Mouse (Mus musculus) retina, embryonic 14.5 days (tissue): Measurements from ENCODE around the gene Zfp318.

ENCODE experiments used
- DNase-seq: peaks from one replicate; pipeline ENCODE4 v3.0.0-alpha.2; 2015; ENCODE audit warnings: low spot score

The Zfp318 gene

GRCm38 (mm10) chr17:46452683-46453082 lies 69.2 kb downstream of the Zfp318 start:
- DNase-seq = no peak

- peak; percentile 57 for DNase-seq
Observed at GRCm38 (mm10) chr17:46453302-46453948, 69.9 kb downstream of the Zfp318 start.

- DNase-seq = peak; percentile 60
Observed at GRCm38 (mm10) chr17:46453970-46454411, 70.5 kb downstream of the Zfp318 start.

- DNase-seq = peak; percentile 40
Observed at GRCm38 (mm10) chr17:46454539-46454938, 71.0 kb downstream of the Zfp318 start.

GRCm38 (mm10) chr17:46455110-46455691 lies 71.7 kb downstream of the Zfp318 start:
- peak; percentile 55 for DNase-seq

- peak; percentile 63 for DNase-seq
Observed at GRCm38 (mm10) chr17:46457791-46458190, 74.3 kb downstream of the Zfp318 start.

GRCm38 (mm10) chr17:46458439-46458838 lies 74.9 kb downstream of the Zfp318 start:
- DNase-seq = no peak

- DNase-seq = no peak
Observed at GRCm38 (mm10) chr17:46460673-46461072, 77.1 kb downstream of the Zfp318 start.

- peak; percentile 43 for DNase-seq
Observed at GRCm38 (mm10) chr17:46461347-46461746, 77.8 kb downstream of the Zfp318 start.

GRCm38 (mm10) chr17:46462226-46462625 lies 78.7 kb downstream of the Zfp318 start:
- DNase-seq = no peak

- DNase-seq = peak; percentile 34
Observed at GRCm38 (mm10) chr17:46467830-46468229, 84.3 kb downstream of the Zfp318 start.
